Mouse (Mus musculus): ENCODE data around the gene H2afy. TPM values are rescaled to one million over a fixed set of nuclear protein-coding genes. Genes with fewer than 3 reads are reported as not detected.
A peak's percentile ranks its signal among the peaks of the same experiment; 100 is the strongest.

The H2afy gene
- polyA plus RNA-seq, 1 experiment from 2014 or later, result 311 TPM

DNA sequence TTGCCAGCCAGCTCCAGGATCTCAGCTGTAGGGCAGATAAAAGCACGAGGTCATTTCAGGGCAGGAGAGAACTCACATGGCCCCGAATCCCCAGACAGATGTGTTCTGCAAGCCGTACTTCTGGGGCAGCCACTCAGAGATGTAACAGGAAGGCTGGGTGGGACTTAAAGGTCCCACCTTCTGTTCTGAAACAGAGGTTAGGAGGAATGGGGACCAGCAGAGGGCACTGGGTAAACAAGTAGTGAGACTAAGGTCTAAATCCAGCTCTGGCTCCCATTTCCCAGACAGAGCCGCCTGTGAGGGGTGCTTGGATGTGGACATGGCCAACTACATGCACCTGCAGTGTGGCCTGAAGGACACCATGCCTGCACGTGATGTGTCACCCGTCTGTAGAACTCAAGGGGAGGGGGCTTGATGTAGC lies 31.2 kb downstream of the H2afy start:
- H3K27me3 ChIP-seq (replicated peaks), result no peaks in the 10 kb centered on the region
- no peak overlapping the region for H3K9ac ChIP-seq
- H3K4me3 ChIP-seq (replicated peaks), result no peak overlapping the region
- peaks cover 48% of the 10 kb centered on the region for H3K4me1 ChIP-seq
- no peak overlapping the region for H3K4me2 ChIP-seq
- no peaks in the 10 kb centered on the region for H3K9me3 ChIP-seq
- H3K27ac ChIP-seq, result 0 out of 2 replicates have a peak overlapping the region, but pooled peaks have one; percentile 1
- peaks cover 19% of the 10 kb centered on the region for H3K36me3 ChIP-seq
- no peak for ATAC-seq (ENCODE audit: insufficient read depth, low FRiP score, low read depth)
- 65% methylated on average over 6 of the region's 6 CpGs for WGBS

DNA sequence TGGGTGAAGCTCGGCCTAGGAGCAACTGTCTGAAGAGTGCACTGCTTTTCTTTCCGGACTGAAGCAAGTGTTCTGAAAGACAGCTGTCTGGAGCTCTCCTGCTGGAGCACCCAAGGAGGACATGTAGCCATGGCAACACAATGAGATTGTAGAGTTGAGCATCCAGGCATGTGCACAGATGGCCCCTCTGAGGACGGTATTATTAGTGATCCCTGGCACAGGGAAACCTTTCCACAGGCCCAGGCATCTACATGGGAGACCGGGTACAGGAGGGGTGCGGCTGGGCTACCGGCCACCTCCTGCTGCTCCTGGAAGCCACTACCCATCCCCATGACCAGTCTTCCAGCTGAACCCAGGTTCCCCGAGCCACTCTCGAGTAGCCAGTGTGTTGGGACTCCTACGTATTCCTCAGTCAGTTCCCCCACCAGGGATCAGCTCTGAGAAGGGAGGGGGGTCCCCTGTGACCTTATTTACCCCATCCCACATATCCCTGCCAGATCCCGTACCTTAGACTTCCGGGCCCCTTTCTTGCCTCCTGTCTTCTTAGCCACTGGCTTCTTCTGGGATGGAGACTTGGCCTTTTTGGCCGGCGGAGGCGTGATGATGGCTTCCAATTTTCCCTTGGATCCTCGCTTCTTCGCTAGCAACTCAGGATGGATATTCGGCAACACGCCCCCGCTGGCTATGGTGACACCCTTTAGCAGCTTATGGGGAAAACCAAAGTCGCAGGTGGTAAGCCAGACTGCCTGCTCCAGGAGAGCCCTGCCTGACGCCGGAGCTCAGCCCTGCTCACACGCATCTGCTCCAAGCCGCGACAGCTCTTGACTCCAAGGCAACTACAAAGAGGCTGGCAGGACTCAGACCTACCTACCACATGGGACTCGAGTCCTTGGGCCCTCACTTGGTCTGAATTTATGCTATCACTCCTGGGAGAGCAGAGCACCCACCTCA lies 32.1 kb downstream of the H2afy start:
- H3K4me3 ChIP-seq (replicated peaks), result no peak overlapping the region
- H3K27me3 ChIP-seq (replicated peaks), result no peaks in the 10 kb centered on the region
- H3K36me3 ChIP-seq, result peaks cover 19% of the 10 kb centered on the region
- H3K4me1 ChIP-seq, result peaks cover 39% of the 10 kb centered on the region
- no peak for ATAC-seq (ENCODE audit: insufficient read depth, low FRiP score, low read depth)
- H3K9ac ChIP-seq, result no peak overlapping the region
- peak overlapping the region; percentile 89 for H3K27ac ChIP-seq
- no peak overlapping the region for H3K4me2 ChIP-seq
- whole genome bisulfite sequencing, result 92% methylated on average over 26 of the region's 26 CpGs
- H3K9me3 ChIP-seq, result no peaks in the 10 kb centered on the region

DNA sequence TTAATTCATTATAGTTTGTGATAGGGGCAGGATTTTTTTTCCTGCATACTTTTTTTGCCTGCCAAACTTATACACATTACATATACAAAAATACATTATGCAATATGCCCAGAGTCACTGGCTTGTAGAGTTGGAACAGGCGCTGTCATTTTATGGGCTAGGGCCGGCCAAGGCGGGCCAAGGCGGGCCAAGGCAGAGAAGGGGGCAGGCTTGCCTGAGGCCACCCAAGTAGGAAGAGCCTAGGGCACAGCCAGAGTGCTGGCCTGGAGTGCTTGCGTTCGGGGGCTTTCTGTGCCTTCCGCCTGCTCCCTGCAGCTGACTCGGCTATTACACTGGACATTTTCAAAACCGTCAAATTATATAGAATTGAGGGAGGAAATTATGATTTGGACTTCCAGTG lies 34.0 kb downstream of the H2afy start:
- Histone ChIP-seq H3K9ac (no peak overlapping the region), H3K27me3 (replicated peaks) (no peaks in the 10 kb centered on the region), H3K4me3 (replicated peaks) (no peak overlapping the region), H3K4me1 (peaks cover 32% of the 10 kb centered on the region), H3K27ac (peak overlapping the region; percentile 89), H3K36me3 (peaks cover 19% of the 10 kb centered on the region), H3K9me3 (no peaks in the 10 kb centered on the region), H3K4me2 (no peak overlapping the region)
- 43% methylated on average over 9 of the region's 9 CpGs for WGBS
- ATAC-seq (ENCODE audit: insufficient read depth, low FRiP score, low read depth), result peak; percentile 77; the same call in 1 of the 2 replicates

DNA sequence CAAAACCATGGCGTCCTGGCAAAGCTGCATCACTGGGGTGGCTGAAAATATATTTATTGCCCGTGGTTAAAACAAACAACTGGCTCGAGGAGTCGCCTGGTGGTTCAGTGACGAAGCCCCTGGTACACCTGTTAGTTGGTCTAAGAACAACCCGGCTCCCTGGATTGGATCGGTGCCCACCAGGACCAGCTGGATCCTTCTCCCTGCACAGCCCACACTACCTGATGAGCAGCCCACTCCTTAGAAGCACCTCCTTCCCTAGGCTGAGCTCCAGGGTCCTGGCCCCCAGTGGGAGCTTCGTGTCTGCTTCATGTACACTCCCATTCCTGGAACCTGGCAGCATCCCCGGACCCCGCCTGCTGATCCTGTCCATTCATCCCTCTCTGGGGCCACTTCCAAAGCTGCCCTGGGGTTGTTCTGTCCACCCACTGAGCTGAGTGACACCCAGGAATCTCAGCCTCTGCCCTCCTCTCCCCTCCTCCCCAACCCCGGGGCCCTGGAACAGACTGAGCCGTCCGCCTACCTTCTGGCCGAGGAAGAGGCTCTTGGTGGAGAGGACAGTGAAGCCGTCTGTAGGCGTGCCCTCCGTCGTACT lies 40.5 kb downstream of the H2afy start:
- no peak overlapping the region for H3K9ac ChIP-seq
- no peak overlapping the region for H3K4me3 ChIP-seq (replicated peaks)
- no peak overlapping the region for H3K4me2 ChIP-seq
- H3K4me1 ChIP-seq, result no peaks in the 10 kb centered on the region
- H3K9me3 ChIP-seq, result no peaks in the 10 kb centered on the region
- no peaks in the 10 kb centered on the region for H3K27me3 ChIP-seq (replicated peaks)
- WGBS, result 81% methylated on average over 18 of the region's 18 CpGs
- H3K27ac ChIP-seq, result no peak overlapping the region
- ATAC-seq (ENCODE audit: insufficient read depth, low FRiP score, low read depth), result no peak
- H3K36me3 ChIP-seq, result peaks cover 23% of the 10 kb centered on the region

DNA sequence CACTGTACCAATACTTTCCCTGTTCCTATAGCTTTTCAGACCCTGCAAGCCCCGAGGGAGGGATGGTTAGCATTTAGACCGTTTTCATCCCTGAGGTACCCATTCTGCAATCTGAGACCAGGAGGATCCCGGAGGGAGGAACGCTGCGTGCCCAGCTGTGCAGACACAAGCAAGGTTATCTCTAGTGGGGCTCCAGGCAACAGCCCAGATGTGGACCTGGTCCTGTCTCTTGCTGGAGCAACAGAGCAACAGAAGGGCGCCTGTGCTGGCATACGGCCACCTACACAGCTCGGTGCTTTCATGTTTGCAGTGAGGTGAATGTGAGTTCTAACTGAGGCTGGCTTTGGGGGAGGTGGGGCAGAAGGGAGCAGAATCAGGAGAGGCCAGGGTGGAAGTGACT lies 41.6 kb downstream of the H2afy start:
- Histone ChIP-seq H3K9ac (no peak overlapping the region), H3K4me2 (no peak overlapping the region), H3K27ac (no peak overlapping the region), H3K9me3 (no peaks in the 10 kb centered on the region), H3K4me3 (replicated peaks) (no peak overlapping the region), H3K27me3 (replicated peaks) (no peaks in the 10 kb centered on the region), H3K36me3 (peaks cover 33% of the 10 kb centered on the region), H3K4me1 (no peaks in the 10 kb centered on the region)
- no peak for ATAC-seq (ENCODE audit: insufficient read depth, low FRiP score, low read depth)
- 85% methylated on average over 8 of the region's 8 CpGs for WGBS

DNA sequence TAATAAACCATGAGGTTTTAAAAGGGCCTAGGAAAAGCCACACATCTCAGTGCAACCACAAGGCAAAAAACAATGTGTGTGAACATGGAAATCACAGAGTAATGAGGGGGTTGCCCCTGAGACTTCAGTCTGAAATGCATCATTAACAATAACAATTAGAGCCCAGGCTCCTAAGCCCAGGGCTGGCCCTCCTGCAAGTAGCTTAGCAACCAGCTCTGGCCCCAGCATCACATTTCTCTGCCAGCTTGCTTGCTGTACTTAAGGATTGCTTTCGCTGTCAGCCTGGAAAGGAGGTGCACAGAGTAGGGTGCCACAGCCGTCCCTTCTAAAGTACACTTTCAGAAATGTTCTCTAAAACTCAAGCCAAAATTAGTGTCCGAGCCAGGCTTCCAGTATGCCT lies 42.5 kb downstream of the H2afy start:
- Histone ChIP-seq H3K4me2 (no peak overlapping the region), H3K36me3 (peaks cover 33% of the 10 kb centered on the region), H3K27ac (no peak overlapping the region), H3K27me3 (replicated peaks) (no peaks in the 10 kb centered on the region), H3K4me1 (no peaks in the 10 kb centered on the region), H3K4me3 (replicated peaks) (no peak overlapping the region), H3K9ac (no peak overlapping the region), H3K9me3 (no peaks in the 10 kb centered on the region)
- ATAC-seq (ENCODE audit: insufficient read depth, low FRiP score, low read depth), result no peak
- WGBS, result 81% methylated on average over 3 of the region's 3 CpGs

DNA sequence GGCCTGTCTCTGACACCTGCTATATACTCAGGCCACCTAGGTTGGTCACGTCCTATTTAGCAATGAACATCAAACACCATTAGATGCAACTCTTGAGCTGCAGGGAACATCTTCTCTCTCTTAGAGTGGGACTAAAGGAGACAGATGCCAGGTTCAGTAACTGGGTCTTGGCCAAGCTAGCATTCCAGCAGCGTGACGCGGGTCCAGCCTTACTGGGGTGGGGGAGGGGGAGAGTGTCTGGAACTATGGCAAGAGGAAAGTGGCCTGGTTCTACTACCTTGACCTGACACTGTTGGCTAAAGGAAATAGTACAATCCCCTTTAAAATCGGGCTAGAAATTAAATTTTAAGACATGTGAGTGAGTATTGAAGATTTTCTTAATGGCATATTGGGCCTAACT lies 43.6 kb downstream of the H2afy start:
- Histone ChIP-seq H3K4me3 (replicated peaks) (no peak overlapping the region), H3K4me1 (no peaks in the 10 kb centered on the region), H3K4me2 (no peak overlapping the region), H3K9me3 (no peaks in the 10 kb centered on the region), H3K36me3 (peaks cover 33% of the 10 kb centered on the region), H3K27me3 (replicated peaks) (no peaks in the 10 kb centered on the region), H3K27ac (no peak overlapping the region), H3K9ac (no peak overlapping the region)
- ATAC-seq (ENCODE audit: insufficient read depth, low FRiP score, low read depth), result no peak
- 73% methylated on average over 5 of the region's 5 CpGs for WGBS

DNA sequence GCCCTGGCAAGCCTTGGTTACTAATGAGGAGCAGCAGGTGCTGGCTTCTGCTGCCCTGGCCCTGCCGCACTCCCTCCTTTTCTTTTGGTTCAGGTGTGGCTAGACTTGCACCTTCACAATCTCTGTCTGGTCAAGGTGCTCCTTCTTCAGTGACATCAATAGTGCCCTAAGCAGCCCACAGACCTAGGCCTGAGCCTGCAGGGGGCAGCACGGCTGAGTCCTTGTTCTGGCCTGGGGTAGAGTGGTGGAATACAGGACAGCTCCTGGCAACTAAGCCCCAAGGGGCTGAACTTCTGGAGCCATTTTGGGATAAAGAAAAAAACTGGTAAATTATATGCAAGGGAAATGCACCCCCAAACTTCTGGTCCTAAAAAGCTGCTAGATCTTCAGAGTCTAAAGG lies 45.6 kb downstream of the H2afy start:
- H3K27ac ChIP-seq, result no peak overlapping the region
- no peak overlapping the region for H3K4me2 ChIP-seq
- H3K9ac ChIP-seq, result no peak overlapping the region
- H3K4me1 ChIP-seq, result no peaks in the 10 kb centered on the region
- H3K9me3 ChIP-seq, result no peaks in the 10 kb centered on the region
- WGBS, result 80% methylated on average over 2 of the region's 2 CpGs
- no peak for ATAC-seq (ENCODE audit: insufficient read depth, low FRiP score, low read depth)
- peaks cover 29% of the 10 kb centered on the region for H3K36me3 ChIP-seq
- H3K27me3 ChIP-seq (replicated peaks), result no peaks in the 10 kb centered on the region
- no peak overlapping the region for H3K4me3 ChIP-seq (replicated peaks)

DNA sequence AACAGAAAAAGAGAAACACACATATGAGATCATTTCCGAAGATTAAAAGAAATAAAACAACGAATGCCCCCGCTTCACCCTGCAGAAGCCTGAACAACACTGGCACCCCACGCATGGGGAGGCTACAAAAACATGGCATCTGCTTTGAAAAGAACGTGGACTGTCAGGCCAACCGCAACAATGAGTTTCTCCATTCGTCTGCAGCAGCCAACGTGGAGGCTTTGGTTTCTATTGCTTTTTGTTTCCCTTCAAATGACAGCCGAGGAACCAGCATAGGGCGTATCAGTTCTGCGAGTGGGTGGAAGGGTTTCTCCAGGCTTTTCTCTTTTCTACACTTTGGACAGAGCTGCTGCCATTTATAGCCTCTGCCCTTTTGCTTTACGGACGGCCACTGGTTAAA lies 47.6 kb downstream of the H2afy start:
- Histone ChIP-seq H3K27ac (no peak overlapping the region), H3K9me3 (no peaks in the 10 kb centered on the region), H3K4me1 (no peaks in the 10 kb centered on the region), H3K4me3 (replicated peaks) (no peak overlapping the region), H3K36me3 (peaks cover 23% of the 10 kb centered on the region), H3K9ac (no peak overlapping the region), H3K4me2 (no peak overlapping the region), H3K27me3 (replicated peaks) (no peaks in the 10 kb centered on the region)
- 85% methylated on average over 13 of the region's 13 CpGs for WGBS
- no peak for ATAC-seq (ENCODE audit: insufficient read depth, low FRiP score, low read depth)

DNA sequence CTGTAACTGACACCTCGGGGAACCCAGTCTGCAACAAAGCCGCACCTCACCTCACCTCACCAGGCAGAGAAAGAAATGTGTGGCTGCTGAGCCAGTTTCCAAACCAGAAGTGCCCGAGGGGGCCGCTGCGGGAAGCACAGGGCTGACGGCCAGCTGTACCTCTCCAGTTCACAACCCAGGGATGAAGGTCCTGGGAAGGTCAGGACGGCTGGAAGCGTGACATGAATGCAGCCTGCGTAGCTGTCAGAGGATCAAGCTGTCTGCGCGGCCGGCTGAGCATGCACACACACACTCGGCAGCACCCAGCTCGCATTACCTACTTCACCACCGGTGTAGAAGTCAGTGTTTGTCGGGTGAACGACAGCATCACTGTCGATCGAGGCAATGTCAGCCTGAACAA lies 48.2 kb downstream of the H2afy start:
- H3K27me3 ChIP-seq (replicated peaks), result no peaks in the 10 kb centered on the region
- H3K27ac ChIP-seq, result no peak overlapping the region
- no peak for ATAC-seq (ENCODE audit: insufficient read depth, low FRiP score, low read depth)

DNA sequence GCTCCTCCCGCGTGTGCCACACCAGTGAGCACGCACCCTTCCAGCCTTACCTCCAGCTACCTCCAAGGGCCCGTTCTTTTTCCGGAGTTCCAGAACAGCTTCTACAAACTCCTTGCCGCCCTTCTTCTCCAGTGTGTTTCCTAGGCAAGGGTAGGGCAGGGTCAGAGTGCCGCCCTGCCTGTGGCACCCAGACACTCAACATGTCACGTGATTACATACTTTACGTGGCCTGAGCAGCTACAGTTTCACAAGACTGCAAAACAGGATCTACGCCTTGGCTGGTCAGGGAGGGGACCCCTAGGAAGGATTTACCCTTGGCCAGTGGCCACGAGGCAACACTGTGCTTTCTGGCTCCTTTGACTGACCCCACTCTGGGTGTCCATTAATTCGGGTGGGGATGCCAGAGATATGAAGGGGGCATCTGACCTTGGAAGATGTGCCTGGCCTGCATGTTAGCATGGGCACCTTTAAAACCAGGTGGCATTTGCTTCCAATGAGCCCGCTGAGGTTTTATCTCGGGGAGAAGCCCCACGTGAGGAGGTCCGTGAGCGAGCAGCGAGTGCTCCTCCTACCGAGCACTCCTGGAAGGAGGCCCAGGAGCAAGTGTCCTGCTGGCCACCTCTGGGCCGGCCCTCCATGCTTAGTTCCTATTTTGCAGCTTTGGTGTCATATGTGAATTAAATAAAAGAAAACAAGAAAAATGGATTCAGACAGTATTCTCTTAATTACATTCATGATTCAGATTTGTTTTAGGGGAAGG lies 51.8 kb downstream of the H2afy start:
- peaks cover 27% of the 10 kb centered on the region for H3K36me3 ChIP-seq
- no peak overlapping the region for H3K4me3 ChIP-seq (replicated peaks)
- no peaks in the 10 kb centered on the region for H3K4me1 ChIP-seq
- H3K4me2 ChIP-seq, result no peak overlapping the region
- no peak overlapping the region for H3K27ac ChIP-seq
- WGBS, result 86% methylated on average over 20 of the region's 20 CpGs
- H3K27me3 ChIP-seq (replicated peaks), result no peaks in the 10 kb centered on the region
- H3K9me3 ChIP-seq, result no peaks in the 10 kb centered on the region
- ATAC-seq (ENCODE audit: insufficient read depth, low FRiP score, low read depth), result no peak
- no peak overlapping the region for H3K9ac ChIP-seq

More for the DNA sequence above, 48.2 kb downstream of the H2afy start:
- H3K9ac ChIP-seq, result no peak overlapping the region
- WGBS, result 86% methylated on average over 19 of the region's 19 CpGs
- H3K9me3 ChIP-seq, result no peaks in the 10 kb centered on the region
- H3K4me2 ChIP-seq, result no peak overlapping the region
- no peak overlapping the region for H3K4me3 ChIP-seq (replicated peaks)
- H3K36me3 ChIP-seq, result peaks cover 26% of the 10 kb centered on the region
- H3K4me1 ChIP-seq, result no peaks in the 10 kb centered on the region

DNA sequence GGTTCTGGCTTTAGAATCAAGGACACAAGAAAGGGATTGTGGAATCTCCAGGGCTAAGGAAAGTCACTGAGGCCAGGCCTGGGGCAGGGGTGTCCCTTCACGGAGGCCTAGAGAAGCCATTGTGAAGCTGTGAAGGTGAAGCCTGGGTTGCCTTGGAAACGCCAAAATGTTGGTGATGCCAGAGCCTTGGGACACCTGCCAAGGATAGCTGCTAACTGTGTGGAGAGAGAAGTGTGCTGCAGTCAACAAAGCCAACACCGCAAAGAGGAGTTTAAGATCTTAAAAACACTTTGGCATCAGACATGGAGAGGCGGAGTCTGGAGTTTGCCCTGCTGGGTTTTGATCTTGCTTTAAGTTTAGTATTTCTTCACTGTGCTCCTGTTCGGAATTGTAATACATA lies 54.5 kb downstream of the H2afy start:
- Histone ChIP-seq H3K4me3 (replicated peaks) (no peak overlapping the region), H3K9me3 (no peaks in the 10 kb centered on the region), H3K27ac (no peak overlapping the region), H3K27me3 (replicated peaks) (no peaks in the 10 kb centered on the region), H3K36me3 (peaks cover 40% of the 10 kb centered on the region), H3K9ac (no peak overlapping the region), H3K4me1 (no peaks in the 10 kb centered on the region), H3K4me2 (no peak overlapping the region)
- WGBS, result 79% methylated on average over 5 of the region's 5 CpGs
- no peak for ATAC-seq (ENCODE audit: insufficient read depth, low FRiP score, low read depth)

Data from stomach, embryonic 15.5 days (tissue).